24 mouse cellular contexts compared by ENCODE assay signal in the genomic region with DNA sequence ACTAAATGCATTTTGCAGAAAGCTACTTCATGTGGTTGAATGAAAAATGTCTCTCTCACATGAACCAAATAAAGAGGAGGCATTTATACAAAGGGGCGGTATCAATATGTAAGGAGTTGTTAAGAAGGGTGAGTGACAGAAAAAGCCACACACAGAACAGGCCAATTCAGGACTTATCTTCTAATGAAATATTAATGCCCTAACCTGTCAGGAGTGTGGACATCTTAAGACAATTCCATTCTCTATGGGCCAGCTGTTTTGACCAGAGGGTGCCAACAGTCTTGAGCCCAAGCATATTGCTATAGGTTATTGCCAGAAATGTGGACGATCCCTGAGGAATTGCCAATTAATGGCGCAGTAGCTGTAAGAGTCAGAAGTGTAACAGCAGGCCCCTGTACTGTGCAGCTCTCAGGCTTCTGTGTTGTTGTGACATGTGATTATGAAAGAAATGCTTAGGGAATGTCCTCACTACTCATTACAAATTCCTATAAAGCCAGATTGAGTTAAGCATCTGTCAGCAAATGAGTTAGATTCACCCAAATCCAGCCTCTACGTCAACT.
A peak's percentile ranks its signal among the peaks of the same experiment; 100 is the strongest.
DNase-seq lines count a peak whose midpoint lies in the region; ATAC-seq lines count a peak whose summit lies in the region.
"Had no signal": no experiment of that assay in that cellular context is flagged by ENCODE, and none has a peak within 500 bp of the region (broad histone marks: within the 10 kb centered on the region; RNA-seq: fewer than 3 reads in every experiment).

No protein-coding gene starts in this region.

- no peak overlapping the region for H3K4me2 ChIP-seq in lung, embryonic 16.5 days (ENCODE audit: low read depth, low read length)
- no peak overlapping the region for H3K4me2 ChIP-seq in midbrain, embryonic 15.5 days
- no peak overlapping the region for H3K4me2 ChIP-seq in forebrain, embryonic 14.5 days (ENCODE audit: low read length)
- H3K4me2 ChIP-seq: embryonic facial prominence, embryonic 12.5 days; heart, embryonic 13.5 days; hindbrain, embryonic 14.5 days; limb, embryonic 13.5 days; liver, embryonic 11.5 days had no signal

- ATAC-seq in lung, embryonic 16.5 days (ENCODE audit: low read depth) = peak; percentile 49; the same call in 1 of the 2 replicates
- ATAC-seq in midbrain, embryonic 15.5 days (replicated peaks) = 0 out of 2 replicates have a peak, but pooled peaks have one; percentile 9
- peak; percentile 93 for ATAC-seq in forebrain, embryonic 14.5 days
- ATAC-seq: CD4-positive, CD25-positive, alpha-beta regulatory T cell, adult 4 months; inflammation-experienced regulatory T-cells, adult 6 months had no signal

- H3K9me3 ChIP-seq in lung, embryonic 16.5 days (ENCODE audit: control insufficient read depth, low read length) = no peaks in the 10 kb centered on the region
- H3K9me3 ChIP-seq in midbrain, embryonic 15.5 days = no peaks in the 10 kb centered on the region
- no peaks in the 10 kb centered on the region for H3K9me3 ChIP-seq in midbrain, embryonic 10.5 days (replicated peaks)
- H3K9me3 ChIP-seq in forebrain, embryonic 14.5 days (replicated peaks; ENCODE audit: control insufficient read depth, low read length) = no peaks in the 10 kb centered on the region
- H3K9me3 ChIP-seq: embryonic facial prominence, embryonic 12.5 days; heart, embryonic 13.5 days; limb, embryonic 13.5 days had no signal

- no peaks in the 10 kb centered on the region for H3K27me3 ChIP-seq in lung, embryonic 16.5 days (ENCODE audit: control insufficient read depth, insufficient read depth, low read depth, low read length)
- no peaks in the 10 kb centered on the region for H3K27me3 ChIP-seq in midbrain, embryonic 15.5 days (replicated peaks)
- no peaks in the 10 kb centered on the region for H3K27me3 ChIP-seq in midbrain, embryonic 10.5 days (ENCODE audit: low read depth, poor library complexity, severe bottlenecking)
- H3K27me3 ChIP-seq in forebrain, embryonic 14.5 days (replicated peaks; ENCODE audit: control insufficient read depth, insufficient read depth, low read length) = no peaks in the 10 kb centered on the region
- H3K27me3 ChIP-seq: embryonic facial prominence, embryonic 12.5 days; heart, embryonic 13.5 days; limb, embryonic 13.5 days had no signal

- no peak overlapping the region for H3K9ac ChIP-seq in lung, embryonic 16.5 days (ENCODE audit: low read length)
- H3K9ac ChIP-seq in midbrain, embryonic 15.5 days = no peak overlapping the region
- H3K9ac ChIP-seq in forebrain, embryonic 14.5 days (ENCODE audit: low read length) = no peak overlapping the region
- H3K9ac ChIP-seq: embryonic facial prominence, embryonic 12.5 days; heart, embryonic 13.5 days; hindbrain, embryonic 14.5 days; limb, embryonic 13.5 days had no signal

- no peaks in the 10 kb centered on the region for H3K36me3 ChIP-seq in lung, embryonic 16.5 days (ENCODE audit: control insufficient read depth, insufficient read depth, low read length)
- H3K36me3 ChIP-seq in midbrain, embryonic 15.5 days (replicated peaks) = no peaks in the 10 kb centered on the region
- H3K36me3 ChIP-seq in midbrain, embryonic 10.5 days = no peaks in the 10 kb centered on the region
- H3K36me3 ChIP-seq in forebrain, embryonic 14.5 days (ENCODE audit: control insufficient read depth, insufficient read depth, low read length) = no peaks in the 10 kb centered on the region
- H3K36me3 ChIP-seq: embryonic facial prominence, embryonic 12.5 days; heart, embryonic 13.5 days; limb, embryonic 13.5 days had no signal

- H3K4me3 ChIP-seq in lung, embryonic 16.5 days (ENCODE audit: low read length) = no peak overlapping the region
- H3K4me3 ChIP-seq in midbrain, embryonic 15.5 days = no peak overlapping the region
- H3K4me3 ChIP-seq in midbrain, embryonic 10.5 days = no peak overlapping the region
- no peak overlapping the region for H3K4me3 ChIP-seq in forebrain, embryonic 14.5 days (ENCODE audit: low read depth, low read length)
- H3K4me3 ChIP-seq: embryonic facial prominence, embryonic 12.5 days; heart, embryonic 13.5 days; limb, embryonic 13.5 days had no signal

- DNase-seq in lung, postnatal 10 days = no peak
- no peak for DNase-seq in midbrain, embryonic 10.5 days (ENCODE audit: low spot score)
- peak; percentile 75 for DNase-seq in forebrain, embryonic 14.5 days (ENCODE audit: low spot score)
- DNase-seq in thymus, postnatal 25 days = no peak
- DNase-seq in thymus, postnatal 14 days = no peak
- DNase-seq: adrenal gland, postnatal 14 days; cerebellum, adult 11-12 months; cerebellum, adult 9-11 months; embryo, embryonic 11 days; heart, postnatal 10 days; kidney, adult 11 months; kidney, postnatal 25 days; spleen, adult 18-20 months; thymus, postnatal 4 days had no signal

- 75% methylated on average over 4 of the region's 4 CpGs for WGBS in lung, embryonic 16.5 days
- WGBS in midbrain, embryonic 15.5 days = 67% methylated on average over 4 of the region's 4 CpGs
- WGBS in midbrain, embryonic 10.5 days = 96% methylated on average over 4 of the region's 4 CpGs
- WGBS in forebrain, embryonic 14.5 days = 56% methylated on average over 4 of the region's 4 CpGs

- no peak overlapping the region for H3K27ac ChIP-seq in lung, embryonic 16.5 days (ENCODE audit: low read length)
- no peak overlapping the region for H3K27ac ChIP-seq in midbrain, embryonic 15.5 days
- no peak overlapping the region for H3K27ac ChIP-seq in midbrain, embryonic 10.5 days (replicated peaks)
- no peak overlapping the region; the same call in 1 of the 2 replicates for H3K27ac ChIP-seq in forebrain, embryonic 14.5 days (ENCODE audit: low read depth, low read length)
- H3K27ac ChIP-seq: embryonic facial prominence, embryonic 12.5 days; heart, embryonic 13.5 days; hindbrain, embryonic 14.5 days; limb, embryonic 13.5 days; macrophage had no signal

- no peaks in the 10 kb centered on the region for H3K4me1 ChIP-seq in lung, embryonic 16.5 days (replicated peaks; ENCODE audit: control insufficient read depth, insufficient read depth, low read length)
- H3K4me1 ChIP-seq in midbrain, embryonic 15.5 days = no peaks in the 10 kb centered on the region; the same call in 1 of the 2 replicates
- H3K4me1 ChIP-seq in midbrain, embryonic 10.5 days = no peaks in the 10 kb centered on the region
- H3K4me1 ChIP-seq in forebrain, embryonic 14.5 days (ENCODE audit: control insufficient read depth, insufficient read depth, low read length) = no peaks in the 10 kb centered on the region
- H3K4me1 ChIP-seq: embryonic facial prominence, embryonic 12.5 days; heart, embryonic 13.5 days; limb, embryonic 13.5 days had no signal

Comparison
In these comparisons a context has a peak if more than half of its experiments do, and no peak if none do; other contexts are left out.
1. ATAC-seq: peak in every context shown above with its lines; median percentile 93 in forebrain, embryonic 14.5 days; 49 in lung, embryonic 16.5 days; 9 in midbrain, embryonic 15.5 days.